Mouse (Mus musculus): ENCODE data around the gene Olfr1181. TPM values are rescaled to one million over a fixed set of nuclear protein-coding genes. Genes with fewer than 3 reads are reported as not detected.
"Not testable (repeated sequence)": the region's sequence is repeated elsewhere in the genome, so short reads cannot be mapped to it uniquely, and the experiment has no call there.

Gene Olfr1181
- polyA plus RNA-seq (2015; fragmentation: Nextera tagmentation; extraction: Ambion mirVana), result not detected in 2 replicates

- ATAC-seq (no peak), DNase-seq (ENCODE audit: low spot score) (no peak)
- Histone ChIP-seq H3K4me2 (replicated peaks; ENCODE audit: low read depth, low read length) (no peak within 1 kb of the TSS), H3K9me3 (ENCODE audit: low read length) (no peaks in the 10 kb centered on the region), H3K27ac (ENCODE audit: low read length) (no peak within 1 kb of the TSS), H3K9ac (replicated peaks; ENCODE audit: low read depth) (no peak within 1 kb of the TSS), H3K36me3 (ENCODE audit: insufficient read depth, low read length) (no peaks in the 10 kb centered on the region), H3K27me3 (replicated peaks; ENCODE audit: insufficient read depth, low read length) (no peaks in the 10 kb centered on the region), H3K4me3 (ENCODE audit: low read depth, low read length) (no peak within 1 kb of the TSS), H3K4me1 (ENCODE audit: insufficient read depth, low read depth, low read length) (no peaks in the 10 kb centered on the region)
- 76% methylated on average over 1 of the region's 1 CpGs for WGBS
- TF ChIP-seq EP300 (IDR thresholded peaks at IDR 0.05) (no peak), CTCF (IDR thresholded peaks at IDR 0.05) (no peak)
Measured at GRCm38 (mm10) chr2:88426071-88426470, at the start of gene Olfr1181. Olfr1181 (minus strand) TSS chr2:88426171.

- H3K36me3 ChIP-seq (ENCODE audit: insufficient read depth, low read length); H3K9me3 ChIP-seq (ENCODE audit: low read length); ATAC-seq; H3K27ac ChIP-seq (ENCODE audit: low read length); H3K4me1 ChIP-seq (ENCODE audit: insufficient read depth, low read depth, low read length); H3K27me3 ChIP-seq (replicated peaks; ENCODE audit: insufficient read depth, low read length); H3K9ac ChIP-seq (replicated peaks; ENCODE audit: low read depth); H3K4me3 ChIP-seq (ENCODE audit: low read depth, low read length); H3K4me2 ChIP-seq (replicated peaks; ENCODE audit: low read depth, low read length); DNase-seq (ENCODE audit: low spot score): not testable (repeated sequence)
- WGBS, result 92% methylated on average over 1 of the region's 1 CpGs
Measured at GRCm38 (mm10) chr2:88454567-88454966, 28.6 kb upstream of the Olfr1181 start, which contains the start of gene Olfr1183. Olfr1183 (plus strand) TSS chr2:88454867.

GRCm38 (mm10) chr2:88449031-88449430 is 23.1 kb upstream of the Olfr1181 start, which contains the start of gene Gm13757:
Gm13757 (minus strand) TSS chr2:88449131.
- Histone ChIP-seq H3K27me3 (replicated peaks; ENCODE audit: insufficient read depth, low read length) (no peaks in the 10 kb centered on the region), H3K36me3 (ENCODE audit: insufficient read depth, low read length) (no peaks in the 10 kb centered on the region), H3K4me2 (replicated peaks; ENCODE audit: low read depth, low read length) (no peak within 1 kb of the TSS), H3K4me1 (ENCODE audit: insufficient read depth, low read depth, low read length) (no peaks in the 10 kb centered on the region), H3K9ac (replicated peaks; ENCODE audit: low read depth) (no peak within 1 kb of the TSS), H3K9me3 (ENCODE audit: low read length) (no peaks in the 10 kb centered on the region), H3K27ac (ENCODE audit: low read length) (no peak within 1 kb of the TSS), H3K4me3 (ENCODE audit: low read depth, low read length) (no peak within 1 kb of the TSS)
- TF ChIP-seq EP300 (IDR thresholded peaks at IDR 0.05), result no peak
- no peak for TF ChIP-seq CTCF (IDR thresholded peaks at IDR 0.05)
- DNase-seq (ENCODE audit: low spot score), result no peak
- WGBS, result 92% methylated on average over 1 of the region's 1 CpGs
- no peak for ATAC-seq

- Histone ChIP-seq H3K9ac (replicated peaks; ENCODE audit: low read depth) (no peak within 1 kb of the TSS), H3K27me3 (replicated peaks; ENCODE audit: insufficient read depth, low read length) (no peaks in the 10 kb centered on the region), H3K4me2 (replicated peaks; ENCODE audit: low read depth, low read length) (no peak within 1 kb of the TSS), H3K27ac (ENCODE audit: low read length) (no peak within 1 kb of the TSS), H3K4me1 (ENCODE audit: insufficient read depth, low read depth, low read length) (no peaks in the 10 kb centered on the region), H3K4me3 (ENCODE audit: low read depth, low read length) (no peak within 1 kb of the TSS), H3K9me3 (ENCODE audit: low read length) (no peaks in the 10 kb centered on the region), H3K36me3 (ENCODE audit: insufficient read depth, low read length) (no peaks in the 10 kb centered on the region)
- 59% methylated on average over 2 of the region's 2 CpGs for WGBS
- DNase-seq (ENCODE audit: low spot score) (no peak), ATAC-seq (no peak)
- no peak for TF ChIP-seq EP300 (IDR thresholded peaks at IDR 0.05)
- TF ChIP-seq CTCF (IDR thresholded peaks at IDR 0.05), result no peak
Measured at GRCm38 (mm10) chr2:88419051-88419450, 6.9 kb downstream of the Olfr1181 start, which contains the start of gene Olfr1180. Olfr1180 (minus strand) TSS chr2:88419151.

- Histone ChIP-seq H3K4me2 (replicated peaks; ENCODE audit: low read depth, low read length) (no peak within 1 kb of the TSS), H3K4me1 (ENCODE audit: insufficient read depth, low read depth, low read length) (no peaks in the 10 kb centered on the region), H3K27me3 (replicated peaks; ENCODE audit: insufficient read depth, low read length) (no peaks in the 10 kb centered on the region), H3K36me3 (ENCODE audit: insufficient read depth, low read length) (no peaks in the 10 kb centered on the region), H3K4me3 (ENCODE audit: low read depth, low read length) (no peak within 1 kb of the TSS), H3K9ac (replicated peaks; ENCODE audit: low read depth) (no peak within 1 kb of the TSS), H3K27ac (ENCODE audit: low read length) (no peak within 1 kb of the TSS), H3K9me3 (ENCODE audit: low read length) (no peaks in the 10 kb centered on the region)
- WGBS, result 71% methylated on average over 3 of the region's 3 CpGs
- DNase-seq (ENCODE audit: low spot score), result no peak
- TF ChIP-seq CTCF (IDR thresholded peaks at IDR 0.05) (no peak), EP300 (IDR thresholded peaks at IDR 0.05) (no peak)
- no peak for ATAC-seq
Measured at GRCm38 (mm10) chr2:88406353-88406752, 19.6 kb downstream of the Olfr1181 start, which contains the start of gene Olfr1179. Olfr1179 (minus strand) TSS chr2:88406453.

GRCm38 (mm10) chr2:88386762-88387161 is 39.2 kb downstream of the Olfr1181 start, which contains the start of gene Olfr1178:
Olfr1178 (plus strand) TSS chr2:88387062.
- no peak within 1 kb of the TSS for H3K4me3 ChIP-seq (ENCODE audit: low read depth, low read length)
- 65% methylated on average over 1 of the region's 1 CpGs for WGBS
- no peak for ATAC-seq
- H3K36me3 ChIP-seq (ENCODE audit: insufficient read depth, low read length), result no peaks in the 10 kb centered on the region
- H3K9me3 ChIP-seq (ENCODE audit: low read length), result no peaks in the 10 kb centered on the region
- no peak for DNase-seq (ENCODE audit: low spot score)
- H3K4me2 ChIP-seq (replicated peaks; ENCODE audit: low read depth, low read length), result no peak within 1 kb of the TSS
- TF ChIP-seq EP300 (IDR thresholded peaks at IDR 0.05), result no peak
- TF ChIP-seq CTCF (IDR thresholded peaks at IDR 0.05), result no peak
- no peaks in the 10 kb centered on the region for H3K27me3 ChIP-seq (replicated peaks; ENCODE audit: insufficient read depth, low read length)
- H3K4me1 ChIP-seq (ENCODE audit: insufficient read depth, low read depth, low read length), result no peaks in the 10 kb centered on the region
- H3K9ac ChIP-seq (replicated peaks; ENCODE audit: low read depth), result no peak within 1 kb of the TSS
- no peak within 1 kb of the TSS for H3K27ac ChIP-seq (ENCODE audit: low read length)

Other genes with a start within 250 kb of the Olfr1181 start
- gene Olfr1168, start 244.3 kb downstream of the Olfr1181 start, polyA plus RNA-seq (2015; fragmentation: Nextera tagmentation; extraction: Ambion mirVana), result not detected in 2 replicates
- gene Olfr1170, start 197.8 kb downstream of the Olfr1181 start, polyA plus RNA-seq (2015; fragmentation: Nextera tagmentation; extraction: Ambion mirVana), result not detected in 2 replicates
- not detected in 2 replicates for gene Olfr1173, start 146.3 kb downstream of the Olfr1181 start, polyA plus RNA-seq (2015; fragmentation: Nextera tagmentation; extraction: Ambion mirVana)
- gene Olfr1174-ps, start 111.0 kb downstream of the Olfr1181 start, polyA plus RNA-seq (2015; fragmentation: Nextera tagmentation; extraction: Ambion mirVana), result not detected in 2 replicates
- not detected in 2 replicates for gene Olfr1175-ps, start 99.0 kb downstream of the Olfr1181 start, polyA plus RNA-seq (2015; fragmentation: Nextera tagmentation; extraction: Ambion mirVana)
- gene Olfr1176, start 89.5 kb downstream of the Olfr1181 start, polyA plus RNA-seq (2015; fragmentation: Nextera tagmentation; extraction: Ambion mirVana), result not detected in 2 replicates
- not detected in 2 replicates for gene Olfr1177-ps, start 79.7 kb downstream of the Olfr1181 start, polyA plus RNA-seq (2015; fragmentation: Nextera tagmentation; extraction: Ambion mirVana)
- not detected in 2 replicates for gene Olfr1178, start 39.1 kb downstream of the Olfr1181 start, polyA plus RNA-seq (2015; fragmentation: Nextera tagmentation; extraction: Ambion mirVana)
- gene Olfr1179, start 19.7 kb downstream of the Olfr1181 start, polyA plus RNA-seq (2015; fragmentation: Nextera tagmentation; extraction: Ambion mirVana), result not detected in 2 replicates
- not detected in 2 replicates for gene Olfr1180, start 7.0 kb downstream of the Olfr1181 start, polyA plus RNA-seq (2015; fragmentation: Nextera tagmentation; extraction: Ambion mirVana)
- not detected in 2 replicates for gene Gm13757, start 23.0 kb upstream of the Olfr1181 start, polyA plus RNA-seq (2015; fragmentation: Nextera tagmentation; extraction: Ambion mirVana)
- gene Olfr1183, start 28.7 kb upstream of the Olfr1181 start, polyA plus RNA-seq (2015; fragmentation: Nextera tagmentation; extraction: Ambion mirVana), result not detected in 2 replicates
- gene Olfr1184, start 57.4 kb upstream of the Olfr1181 start, polyA plus RNA-seq (2015; fragmentation: Nextera tagmentation; extraction: Ambion mirVana), result not detected in 2 replicates
- gene Olfr1185-ps1, start 67.1 kb upstream of the Olfr1181 start, polyA plus RNA-seq (2015; fragmentation: Nextera tagmentation; extraction: Ambion mirVana), result not detected in 2 replicates
- gene Olfr1186, start 92.4 kb upstream of the Olfr1181 start, polyA plus RNA-seq (2015; fragmentation: Nextera tagmentation; extraction: Ambion mirVana), result not detected in 2 replicates
- gene Olfr1188, start 130.8 kb upstream of the Olfr1181 start, polyA plus RNA-seq (2015; fragmentation: Nextera tagmentation; extraction: Ambion mirVana), result not detected in 2 replicates
- gene Olfr1189, start 160.3 kb upstream of the Olfr1181 start, polyA plus RNA-seq (2015; fragmentation: Nextera tagmentation; extraction: Ambion mirVana), result not detected in 2 replicates
- not detected in 2 replicates for gene Olfr1191-ps1, start 214.4 kb upstream of the Olfr1181 start, polyA plus RNA-seq (2015; fragmentation: Nextera tagmentation; extraction: Ambion mirVana)
- gene Olfr1192-ps1, start 222.3 kb upstream of the Olfr1181 start, polyA plus RNA-seq (2015; fragmentation: Nextera tagmentation; extraction: Ambion mirVana), result not detected in 2 replicates
- not detected in 2 replicates for gene Olfr1193, start 249.5 kb upstream of the Olfr1181 start, polyA plus RNA-seq (2015; fragmentation: Nextera tagmentation; extraction: Ambion mirVana)